In genomic region chr2:156143367-156143766, GRCm38 (mm10) we compare ENCODE assay signal across 7 mouse cellular contexts. TPM values are rescaled to one million over a fixed set of nuclear protein-coding genes. Genes with fewer than 3 reads are reported as not detected.
DNase-seq lines count a peak whose midpoint lies in the region; ATAC-seq and TF ChIP-seq lines count a peak whose summit lies in the region.

No protein-coding gene starts in this region.

- H3K4me2 ChIP-seq in embryonic facial prominence, embryonic 15.5 days (replicated peaks), result peak overlapping the region; percentile 74
- H3K4me2 ChIP-seq in limb, embryonic 11.5 days (ENCODE audit: low read depth, severe bottlenecking), result peak overlapping the region; percentile 55
- peak overlapping the region; percentile 68 for H3K4me2 ChIP-seq in neural tube, embryonic 13.5 days

- H3K4me3 ChIP-seq in spleen, adult 2 months (ENCODE audit: extremely low read depth, insufficient read depth, insufficient read length), result peak overlapping the region; percentile 90
- peak overlapping the region; percentile 87 for H3K4me3 ChIP-seq in embryonic facial prominence, embryonic 15.5 days (replicated peaks)
- peak overlapping the region; percentile 86 for H3K4me3 ChIP-seq in limb, embryonic 11.5 days (ENCODE audit: low read depth, low read length)
- H3K4me3 ChIP-seq in neural tube, embryonic 13.5 days, result peak overlapping the region; percentile 89

- peaks cover 17% of the 10 kb centered on the region for H3K36me3 ChIP-seq in spleen, adult 2 months (ENCODE audit: control insufficient read depth, insufficient read depth, low read length)
- peaks cover 33% of the 10 kb centered on the region for H3K36me3 ChIP-seq in embryonic facial prominence, embryonic 15.5 days
- peaks cover 2% of the 10 kb centered on the region; the same call in 1 of the 2 replicates for H3K36me3 ChIP-seq in limb, embryonic 11.5 days (ENCODE audit: control insufficient read depth, insufficient read depth, low read length)
- H3K36me3 ChIP-seq in neural tube, embryonic 13.5 days, result peaks cover 21% of the 10 kb centered on the region

- ATAC-seq in embryonic facial prominence, embryonic 15.5 days (ENCODE audit: insufficient number of reproducible peaks, low FRiP score, low TSS enrichment, low read depth), result no peak
- no peak for ATAC-seq in limb, embryonic 11.5 days (ENCODE audit: insufficient number of reproducible peaks, low FRiP score, low TSS enrichment, low read depth)
- no peak for ATAC-seq in neural tube, embryonic 13.5 days (ENCODE audit: low read depth)

- TF ChIP-seq CTCF in spleen, adult 2 months (IDR thresholded peaks at IDR 0.05; ENCODE audit: extremely low read depth, insufficient read depth, insufficient read length, insufficient replicate concordance), result no peak

- H3K9me3 ChIP-seq in embryonic facial prominence, embryonic 15.5 days (replicated peaks), result no peaks in the 10 kb centered on the region
- no peaks in the 10 kb centered on the region for H3K9me3 ChIP-seq in limb, embryonic 11.5 days (ENCODE audit: control insufficient read depth, low read length)
- no peaks in the 10 kb centered on the region for H3K9me3 ChIP-seq in neural tube, embryonic 13.5 days

- WGBS in spleen, adult 2 months, result 3% methylated on average over 16 of the region's 16 CpGs
- WGBS in embryonic facial prominence, embryonic 15.5 days, result 3% methylated on average over 16 of the region's 16 CpGs
- WGBS in limb, embryonic 11.5 days, result under 1% methylated on average over 16 of the region's 16 CpGs
- WGBS in neural tube, embryonic 13.5 days, result 1% methylated on average over 16 of the region's 16 CpGs

- no peak for DNase-seq in spleen, adult 2 months (ENCODE audit: low read depth in 1 of 2, low spot score in 2 of 2)
- DNase-seq in spleen, adult 18-20 months, result no peak
- no peak for DNase-seq in limb, embryonic 11.5 days (ENCODE audit: low spot score)
- DNase-seq in retina, postnatal 1 day, result no peak
- DNase-seq in retina, embryonic 14.5 days (ENCODE audit: low spot score), result no peak

- H3K9ac ChIP-seq in embryonic facial prominence, embryonic 15.5 days, result peak overlapping the region; percentile 87
- H3K9ac ChIP-seq in limb, embryonic 11.5 days (ENCODE audit: low read length), result peak overlapping the region; percentile 93
- H3K9ac ChIP-seq in neural tube, embryonic 13.5 days, result peak overlapping the region; percentile 89

- no peaks in the 10 kb centered on the region for H3K27me3 ChIP-seq in spleen, adult 2 months (ENCODE audit: control insufficient read depth, insufficient read depth, low read length)
- H3K27me3 ChIP-seq in embryonic facial prominence, embryonic 15.5 days, result no peaks in the 10 kb centered on the region
- H3K27me3 ChIP-seq in limb, embryonic 11.5 days (ENCODE audit: control insufficient read depth, insufficient read depth, low read length), result no peaks in the 10 kb centered on the region
- H3K27me3 ChIP-seq in neural tube, embryonic 13.5 days, result no peaks in the 10 kb centered on the region

- no peak for TF ChIP-seq POLR2A in spleen, adult 2 months (IDR thresholded peaks at IDR 0.05; ENCODE audit: low read depth, low read length)

- no peaks in the 10 kb centered on the region for H3K4me1 ChIP-seq in spleen, adult 2 months (ENCODE audit: control insufficient read depth, insufficient read depth, insufficient read length)
- peaks cover 10% of the 10 kb centered on the region for H3K4me1 ChIP-seq in embryonic facial prominence, embryonic 15.5 days
- no peaks in the 10 kb centered on the region for H3K4me1 ChIP-seq in limb, embryonic 11.5 days (ENCODE audit: control insufficient read depth, insufficient read depth, low read length)
- H3K4me1 ChIP-seq in neural tube, embryonic 13.5 days (replicated peaks), result peaks cover 27% of the 10 kb centered on the region

- H3K27ac ChIP-seq in spleen, adult 2 months (ENCODE audit: insufficient read depth, low read length), result no peak overlapping the region
- H3K27ac ChIP-seq in embryonic facial prominence, embryonic 15.5 days (replicated peaks), result peak overlapping the region; percentile 94
- H3K27ac ChIP-seq in limb, embryonic 11.5 days (replicated peaks; ENCODE audit: low read depth, low read length), result no peak overlapping the region; the same call in 1 of the 2 replicates
- peak overlapping the region; percentile 96 for H3K27ac ChIP-seq in neural tube, embryonic 13.5 days (replicated peaks)

RNA-seq across cellular contexts. Expression of gene Romo1, which starts 0.5 kb away (rescaled TPM):
- 129 and 151 TPM in 2 replicates for polyA plus RNA-seq in spleen, adult 2 months (2012; rRNA removed)
- 389 and 403 TPM in 2 replicates for polyA plus RNA-seq in embryonic facial prominence, embryonic 15.5 days (2015; fragmentation: Nextera tagmentation; extraction: Ambion mirVana)
- 408 and 417 TPM in 2 replicates for polyA plus RNA-seq in limb, embryonic 11.5 days (2014; fragmentation: Nextera tagmentation; extraction: Ambion mirVana)
- polyA plus RNA-seq in neural tube, embryonic 13.5 days (2015; fragmentation: Nextera tagmentation; extraction: Ambion mirVana), result 373 and 399 TPM in 2 replicates

RNA-seq across cellular contexts. Expression of gene Nfs1, which starts 0.6 kb away (rescaled TPM):
- 27.1 and 48.7 TPM in 2 replicates for polyA plus RNA-seq in spleen, adult 2 months (2012; rRNA removed)
- 42.0 and 44.1 TPM in 2 replicates for polyA plus RNA-seq in embryonic facial prominence, embryonic 15.5 days (2015; fragmentation: Nextera tagmentation; extraction: Ambion mirVana)
- 33.0 and 34.9 TPM in 2 replicates for polyA plus RNA-seq in limb, embryonic 11.5 days (2014; fragmentation: Nextera tagmentation; extraction: Ambion mirVana)
- 31.2 and 31.8 TPM in 2 replicates for polyA plus RNA-seq in neural tube, embryonic 13.5 days (2015; fragmentation: Nextera tagmentation; extraction: Ambion mirVana)

RNA-seq across cellular contexts. Expression of gene Gm28036, which starts 16.5 kb away (rescaled TPM):
- polyA plus RNA-seq in spleen, adult 2 months (2012; rRNA removed), result 1.1 and 1.7 TPM in 2 replicates
- 17.0 and 17.2 TPM in 2 replicates for polyA plus RNA-seq in embryonic facial prominence, embryonic 15.5 days (2015; fragmentation: Nextera tagmentation; extraction: Ambion mirVana)
- polyA plus RNA-seq in limb, embryonic 11.5 days (2014; fragmentation: Nextera tagmentation; extraction: Ambion mirVana), result 20.5 and 21.9 TPM in 2 replicates
- polyA plus RNA-seq in neural tube, embryonic 13.5 days (2015; fragmentation: Nextera tagmentation; extraction: Ambion mirVana), result 21.4 and 26.1 TPM in 2 replicates

RNA-seq across cellular contexts. Expression of gene Rbm12, which starts 31.6 kb away (rescaled TPM):
- polyA plus RNA-seq in spleen, adult 2 months (2012; rRNA removed), result 22.6 and 25.3 TPM in 2 replicates
- polyA plus RNA-seq in embryonic facial prominence, embryonic 15.5 days (2015; fragmentation: Nextera tagmentation; extraction: Ambion mirVana), result 23.9 and 24.1 TPM in 2 replicates
- 42.9 and 51.1 TPM in 2 replicates for polyA plus RNA-seq in limb, embryonic 11.5 days (2014; fragmentation: Nextera tagmentation; extraction: Ambion mirVana)
- polyA plus RNA-seq in neural tube, embryonic 13.5 days (2015; fragmentation: Nextera tagmentation; extraction: Ambion mirVana), result 27.7 and 27.8 TPM in 2 replicates

RNA-seq across cellular contexts. Expression of gene Cpne1, which starts 31.6 kb away (rescaled TPM):
- 92.0 and 124 TPM in 2 replicates for polyA plus RNA-seq in spleen, adult 2 months (2012; rRNA removed)
- polyA plus RNA-seq in embryonic facial prominence, embryonic 15.5 days (2015; fragmentation: Nextera tagmentation; extraction: Ambion mirVana), result 53.5 and 56.3 TPM in 2 replicates
- polyA plus RNA-seq in limb, embryonic 11.5 days (2014; fragmentation: Nextera tagmentation; extraction: Ambion mirVana), result 61.4 and 61.9 TPM in 2 replicates
- 33.4 and 34.0 TPM in 2 replicates for polyA plus RNA-seq in neural tube, embryonic 13.5 days (2015; fragmentation: Nextera tagmentation; extraction: Ambion mirVana)

Comparison
In these comparisons a context has a peak if more than half of its experiments do, and no peak if none do; other contexts are left out.
1. H3K27ac ChIP-seq: peak in embryonic facial prominence, embryonic 15.5 days (single experiment) and neural tube, embryonic 13.5 days (single experiment); none in spleen, adult 2 months (single experiment) and limb, embryonic 11.5 days (single experiment).
2. Peak in every context shown above with its lines, with median percentiles within 50 percentile points of each other: H3K4me3 ChIP-seq, H3K4me2 ChIP-seq and H3K9ac ChIP-seq.